Mouse (Mus musculus) spleen, adult 18-20 months (tissue): ENCODE results near the gene Tspan2.
A peak's percentile ranks its signal among the peaks of the same experiment; 100 is the strongest.

Source experiments
- DNase-seq, 2 experiments: peaks; one replicate each; pipeline ENCODE4 v3.0.0; 2022; ENCODE audit warnings: mixed read lengths in 2 of 2

The Tspan2 gene

GRCm38 (mm10) chr3:102734313-102735030 is at the start of gene Tspan2:
Gene Tspan2, plus strand, starts transcription at chr3:102734529.
- DNase-seq: peak; percentile 59 to 69

GRCm38 (mm10) chr3:102686861-102687260 is 47.5 kb upstream of the Tspan2 start:
- DNase-seq: no peak

GRCm38 (mm10) chr3:102687852-102688251 is 46.5 kb upstream of the Tspan2 start:
- DNase-seq: no peak

GRCm38 (mm10) chr3:102691802-102692484 is 42.4 kb upstream of the Tspan2 start:
- peak in 1 of 2 experiments; percentile 35 for DNase-seq

- no peak for DNase-seq
These were observed 41.5 kb upstream of the Tspan2 start for GRCm38 (mm10) chr3:102692758-102693325.

- DNase-seq: no peak
These were observed 36.2 kb upstream of the Tspan2 start for GRCm38 (mm10) chr3:102698127-102698526.

GRCm38 (mm10) chr3:102701303-102701702 is 33.0 kb upstream of the Tspan2 start:
- DNase-seq: no peak

GRCm38 (mm10) chr3:102701902-102702544 is 32.3 kb upstream of the Tspan2 start:
- DNase-seq: peak; percentile 19 to 58

- DNase-seq: no peak
These were observed 30.3 kb upstream of the Tspan2 start for GRCm38 (mm10) chr3:102704001-102704401.

GRCm38 (mm10) chr3:102708599-102708998 is 25.7 kb upstream of the Tspan2 start:
- DNase-seq: no peak

- DNase-seq: peak; percentile 60 to 79
These were observed 19.2 kb upstream of the Tspan2 start for GRCm38 (mm10) chr3:102715066-102715584.

- no peak for DNase-seq
These were observed 18.5 kb upstream of the Tspan2 start for GRCm38 (mm10) chr3:102715839-102716238.

GRCm38 (mm10) chr3:102717586-102718285 is 16.6 kb upstream of the Tspan2 start:
- no peak for DNase-seq

GRCm38 (mm10) chr3:102723154-102723553 is 11.2 kb upstream of the Tspan2 start:
- DNase-seq: no peak

GRCm38 (mm10) chr3:102723841-102724570 is 10.3 kb upstream of the Tspan2 start:
- DNase-seq: peak in 1 of 2 experiments; percentile 20

GRCm38 (mm10) chr3:102724798-102725459 is 9.4 kb upstream of the Tspan2 start:
- DNase-seq: no peak

- no peak for DNase-seq
These were observed 4.9 kb upstream of the Tspan2 start for GRCm38 (mm10) chr3:102729416-102729815.

- no peak for DNase-seq
These were observed 3.2 kb upstream of the Tspan2 start for GRCm38 (mm10) chr3:102731112-102731511.

- DNase-seq: no peak
These were observed 1.7 kb upstream of the Tspan2 start for GRCm38 (mm10) chr3:102732619-102733018.

- DNase-seq: no peak
These were observed 1.3 kb upstream of the Tspan2 start for GRCm38 (mm10) chr3:102733050-102733449.

- DNase-seq: no peak
These were observed 405 bp upstream of the Tspan2 start for GRCm38 (mm10) chr3:102733936-102734312.
